Mouse (Mus musculus): ENCODE measurements around the gene Dock6. TPM values are rescaled to one million over a fixed set of nuclear protein-coding genes. Genes with fewer than 3 reads are reported as not detected.
"Not testable (repeated sequence)": the region's sequence is repeated elsewhere in the genome, so short reads cannot be mapped to it uniquely, and the experiment has no call there.

The Dock6 gene
- polyA plus RNA-seq, 1 experiment from 2014 or later = 10.4 TPM

GRCm38 (mm10) chr9:21787654-21788053 lies 64.8 kb downstream of the Dock6 start:
- Histone ChIP-seq H3K9me3 (no peaks in the 10 kb centered on the region), H3K36me3 (no peaks in the 10 kb centered on the region), H3K4me1 (peaks cover 13% of the 10 kb centered on the region), H3K27me3 (no peaks in the 10 kb centered on the region), H3K4me3 (no peak overlapping the region), H3K9ac (replicated peaks) (no peak overlapping the region), H3K4me2 (replicated peaks) (no peak overlapping the region), H3K27ac (replicated peaks) (no peak overlapping the region)
- WGBS = 84% methylated on average over 5 of the region's 5 CpGs
- no peak for ATAC-seq (replicated peaks)

GRCm38 (mm10) chr9:21786906-21787305 lies 65.5 kb downstream of the Dock6 start:
- Histone ChIP-seq H3K9me3 (no peaks in the 10 kb centered on the region), H3K4me2 (replicated peaks) (no peak overlapping the region; the same call in 1 of the 2 replicates), H3K4me1 (peaks cover 6% of the 10 kb centered on the region), H3K27me3 (no peaks in the 10 kb centered on the region), H3K36me3 (no peaks in the 10 kb centered on the region), H3K9ac (replicated peaks) (no peak overlapping the region), H3K4me3 (no peak overlapping the region), H3K27ac (replicated peaks) (no peak overlapping the region)
- ATAC-seq (replicated peaks) = 0 out of 2 replicates have a peak, but pooled peaks have one; percentile 43
- 3% methylated on average over 6 of the region's 6 CpGs for WGBS

- H3K4me2 ChIP-seq (replicated peaks); H3K9me3 ChIP-seq; ATAC-seq (replicated peaks); H3K4me3 ChIP-seq; H3K4me1 ChIP-seq; H3K27ac ChIP-seq (replicated peaks); H3K27me3 ChIP-seq; H3K36me3 ChIP-seq; H3K9ac ChIP-seq (replicated peaks): not testable (repeated sequence)
- 86% methylated on average over 2 of the region's 2 CpGs for WGBS
Measured at GRCm38 (mm10) chr9:21786309-21786708, 66.1 kb downstream of the Dock6 start.

- Histone ChIP-seq H3K4me1 (peaks cover 4% of the 10 kb centered on the region; the same call in 1 of the 2 replicates), H3K4me2 (replicated peaks) (no peak overlapping the region), H3K36me3 (no peaks in the 10 kb centered on the region), H3K9me3 (no peaks in the 10 kb centered on the region), H3K27ac (replicated peaks) (no peak overlapping the region), H3K9ac (replicated peaks) (no peak overlapping the region), H3K4me3 (no peak overlapping the region), H3K27me3 (no peaks in the 10 kb centered on the region)
- no peak for ATAC-seq (replicated peaks)
- 87% methylated on average over 7 of the region's 7 CpGs for WGBS
Measured at GRCm38 (mm10) chr9:21784517-21785307, 67.7 kb downstream of the Dock6 start.

GRCm38 (mm10) chr9:21781657-21782468 lies 70.6 kb downstream of the Dock6 start:
- no peaks in the 10 kb centered on the region for H3K9me3 ChIP-seq
- no peak for ATAC-seq (replicated peaks)
- H3K27ac ChIP-seq (replicated peaks) = no peak overlapping the region
- H3K36me3 ChIP-seq = 0 out of 2 replicates have a peak, but pooled peaks cover 3% of the 10 kb centered on the region
- no peak overlapping the region for H3K4me2 ChIP-seq (replicated peaks)
- WGBS = 84% methylated on average over 15 of the region's 15 CpGs
- H3K4me3 ChIP-seq = no peak overlapping the region
- H3K9ac ChIP-seq (replicated peaks) = no peak overlapping the region
- H3K27me3 ChIP-seq = no peaks in the 10 kb centered on the region
- no peaks in the 10 kb centered on the region for H3K4me1 ChIP-seq

- WGBS = 85% methylated on average over 3 of the region's 3 CpGs
- ATAC-seq (replicated peaks) = no peak
- no peak overlapping the region for H3K27ac ChIP-seq (replicated peaks)
- no peaks in the 10 kb centered on the region for H3K27me3 ChIP-seq
- H3K4me1 ChIP-seq = no peaks in the 10 kb centered on the region
- H3K4me2 ChIP-seq (replicated peaks) = no peak overlapping the region
- H3K9ac ChIP-seq (replicated peaks) = no peak overlapping the region
- no peak overlapping the region for H3K4me3 ChIP-seq
- no peaks in the 10 kb centered on the region for H3K9me3 ChIP-seq
- H3K36me3 ChIP-seq = 0 out of 2 replicates have a peak, but pooled peaks cover 3% of the 10 kb centered on the region
Measured at GRCm38 (mm10) chr9:21777726-21778125, 74.7 kb downstream of the Dock6 start.

GRCm38 (mm10) chr9:21774353-21774752 lies 78.1 kb downstream of the Dock6 start:
- Histone ChIP-seq H3K4me2 (replicated peaks) (no peak overlapping the region), H3K9me3 (no peaks in the 10 kb centered on the region), H3K4me1 (no peaks in the 10 kb centered on the region), H3K4me3 (no peak overlapping the region), H3K27ac (replicated peaks) (no peak overlapping the region), H3K36me3 (0 out of 2 replicates have a peak, but pooled peaks cover 2% of the 10 kb centered on the region), H3K27me3 (no peaks in the 10 kb centered on the region), H3K9ac (replicated peaks) (no peak overlapping the region)
- 90% methylated on average over 16 of the region's 16 CpGs for WGBS
- ATAC-seq (replicated peaks) = no peak

GRCm38 (mm10) chr9:21773396-21773795 lies 79.0 kb downstream of the Dock6 start:
- H3K4me1 ChIP-seq; H3K4me2 ChIP-seq (replicated peaks); H3K9me3 ChIP-seq; H3K4me3 ChIP-seq; H3K36me3 ChIP-seq; H3K27me3 ChIP-seq; H3K9ac ChIP-seq (replicated peaks); H3K27ac ChIP-seq (replicated peaks); ATAC-seq (replicated peaks): not testable (repeated sequence)
- 81% methylated on average over 5 of the region's 5 CpGs for WGBS

- Histone ChIP-seq H3K4me1 (peaks cover 11% of the 10 kb centered on the region), H3K4me3 (no peak overlapping the region), H3K9ac (replicated peaks) (no peak overlapping the region), H3K27me3 (no peaks in the 10 kb centered on the region), H3K9me3 (no peaks in the 10 kb centered on the region), H3K27ac (replicated peaks) (peak overlapping the region; percentile 49; the same call in 1 of the 2 replicates), H3K4me2 (replicated peaks) (no peak overlapping the region), H3K36me3 (no peaks in the 10 kb centered on the region)
- WGBS = 82% methylated on average over 26 of the region's 26 CpGs
- ATAC-seq (replicated peaks) = peak; percentile 49
Measured at GRCm38 (mm10) chr9:21769558-21770183, 82.8 kb downstream of the Dock6 start.

- ATAC-seq (replicated peaks) = no peak; the same call in 1 of the 2 replicates
- peak overlapping the region; percentile 49 for H3K27ac ChIP-seq (replicated peaks)
- 53% methylated on average over 13 of the region's 13 CpGs for WGBS
- H3K27me3 ChIP-seq = no peaks in the 10 kb centered on the region
- H3K4me1 ChIP-seq = peaks cover 11% of the 10 kb centered on the region
- H3K9me3 ChIP-seq = no peaks in the 10 kb centered on the region
- no peak overlapping the region for H3K4me2 ChIP-seq (replicated peaks)
- H3K9ac ChIP-seq (replicated peaks) = no peak overlapping the region
- no peak overlapping the region for H3K4me3 ChIP-seq
- no peaks in the 10 kb centered on the region for H3K36me3 ChIP-seq
Measured at GRCm38 (mm10) chr9:21768511-21769411, 83.7 kb downstream of the Dock6 start.

- no peak for ATAC-seq (replicated peaks)
- Histone ChIP-seq H3K4me3 (no peak overlapping the region), H3K9ac (replicated peaks) (no peak overlapping the region), H3K9me3 (no peaks in the 10 kb centered on the region), H3K4me1 (peaks cover 11% of the 10 kb centered on the region), H3K36me3 (no peaks in the 10 kb centered on the region), H3K4me2 (replicated peaks) (no peak overlapping the region), H3K27me3 (no peaks in the 10 kb centered on the region), H3K27ac (replicated peaks) (peak overlapping the region; percentile 49)
- WGBS = 88% methylated on average over 11 of the region's 11 CpGs
Measured at GRCm38 (mm10) chr9:21767896-21768295, 84.5 kb downstream of the Dock6 start.

Data from forebrain, embryonic 15.5 days (tissue).